8 mouse cellular contexts compared by ENCODE assay signal in the genomic region with DNA sequence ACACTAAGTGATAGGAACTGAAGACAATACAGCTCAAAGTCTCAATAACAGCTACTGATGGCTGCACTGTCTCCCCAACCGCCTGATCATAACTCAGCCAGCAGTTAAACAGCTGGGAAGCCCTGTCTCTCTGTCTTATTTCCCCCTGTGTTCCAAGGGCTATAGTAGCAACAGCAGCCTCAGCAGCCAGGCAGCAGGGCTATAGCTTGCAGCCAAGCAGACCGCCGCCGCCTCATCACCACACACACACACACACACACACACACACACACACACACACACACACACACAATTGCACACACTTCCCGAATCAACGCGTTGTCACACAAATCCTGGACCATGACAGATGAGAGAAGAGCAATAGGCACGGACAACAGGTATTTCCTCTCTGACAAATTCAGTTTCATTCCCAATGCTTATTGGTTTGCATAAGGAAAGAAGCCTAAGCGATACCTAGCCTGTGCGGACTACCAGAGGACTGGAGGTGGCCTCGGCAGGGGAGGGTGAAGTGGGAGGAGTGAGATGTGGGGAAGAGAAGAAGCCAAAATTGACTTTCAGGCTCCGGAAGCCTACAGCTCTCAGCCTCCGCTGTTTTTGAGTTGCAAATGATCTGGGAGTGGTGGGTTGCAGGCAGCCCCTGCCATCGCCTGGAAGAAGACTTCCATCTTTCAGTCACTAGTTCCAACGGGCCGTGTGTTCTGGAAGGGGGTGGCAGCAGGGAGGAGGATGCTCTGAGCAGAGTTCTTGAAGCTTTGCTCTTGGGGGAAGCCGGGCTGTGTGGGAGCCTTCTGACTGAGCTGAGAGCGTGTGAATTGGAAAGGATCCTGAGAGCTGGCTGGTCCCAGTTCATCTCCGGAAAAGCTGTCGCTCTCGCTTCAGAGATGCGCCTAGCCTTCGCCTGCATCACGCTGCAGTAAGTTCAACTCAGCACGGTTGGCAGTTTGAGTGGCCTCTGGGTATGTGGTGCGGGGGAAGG.
DNase-seq lines count a peak whose midpoint lies in the region; ATAC-seq lines count a peak whose summit lies in the region.

No protein-coding gene starts in this region.

- WGBS in hindbrain, embryonic 16.5 days, result under 1% methylated on average over 25 of the region's 26 CpGs
- under 1% methylated on average over 26 of the region's 26 CpGs for WGBS in limb, embryonic 12.5 days
- WGBS in neural tube, embryonic 11.5 days, result under 1% methylated on average over 26 of the region's 26 CpGs

- no peaks in the 10 kb centered on the region for H3K9me3 ChIP-seq in hindbrain, embryonic 16.5 days (ENCODE audit: control insufficient read depth, low read length)
- no peaks in the 10 kb centered on the region for H3K9me3 ChIP-seq in limb, embryonic 12.5 days
- no peaks in the 10 kb centered on the region for H3K9me3 ChIP-seq in neural tube, embryonic 11.5 days (ENCODE audit: control insufficient read depth, low read length)

- no peaks in the 10 kb centered on the region; the same call in 1 of the 2 replicates for H3K4me1 ChIP-seq in hindbrain, embryonic 16.5 days (ENCODE audit: control insufficient read depth, insufficient read depth, low read depth, low read length)
- H3K4me1 ChIP-seq in limb, embryonic 12.5 days (replicated peaks), result peaks cover 8% of the 10 kb centered on the region
- H3K4me1 ChIP-seq in neural tube, embryonic 11.5 days (ENCODE audit: control insufficient read depth, insufficient read depth, low read length), result no peaks in the 10 kb centered on the region

- no peaks in the 10 kb centered on the region for H3K36me3 ChIP-seq in hindbrain, embryonic 16.5 days (ENCODE audit: control insufficient read depth, insufficient read depth, low read length)
- no peaks in the 10 kb centered on the region for H3K36me3 ChIP-seq in limb, embryonic 12.5 days
- no peaks in the 10 kb centered on the region for H3K36me3 ChIP-seq in neural tube, embryonic 11.5 days (ENCODE audit: control insufficient read depth, insufficient read depth, low read length)

- peak overlapping the region; percentile 60 for H3K4me3 ChIP-seq in hindbrain, embryonic 16.5 days (ENCODE audit: low read length)
- H3K4me3 ChIP-seq in limb, embryonic 12.5 days (replicated peaks), result peak overlapping the region; percentile 45
- H3K4me3 ChIP-seq in neural tube, embryonic 11.5 days (ENCODE audit: low read depth, low read length), result peak overlapping the region; percentile 45

- peak; percentile 92 for ATAC-seq in hindbrain, embryonic 16.5 days
- peak; percentile 63; the same call in 1 of the 2 replicates for ATAC-seq in limb, embryonic 12.5 days (ENCODE audit: insufficient number of reproducible peaks, insufficient read depth, low FRiP score, low TSS enrichment, low read depth)
- peak; percentile 72 for ATAC-seq in neural tube, embryonic 11.5 days (ENCODE audit: insufficient read depth, low FRiP score, low TSS enrichment)
- ATAC-seq in megakaryocyte-erythroid progenitor cell, adult 5-6 weeks (replicated peaks; ENCODE audit: low FRiP score, low TSS enrichment, poor library complexity, severe bottlenecking), result no peak

- peak overlapping the region; percentile 62 for H3K9ac ChIP-seq in hindbrain, embryonic 16.5 days (ENCODE audit: low read depth, low read length)
- H3K9ac ChIP-seq in limb, embryonic 12.5 days (replicated peaks), result peak overlapping the region; percentile 44
- H3K9ac ChIP-seq in neural tube, embryonic 11.5 days (ENCODE audit: low read length), result peak overlapping the region; percentile 45

- peak overlapping the region; percentile 81 for H3K27ac ChIP-seq in hindbrain, embryonic 16.5 days (ENCODE audit: low read depth, low read length)
- H3K27ac ChIP-seq in limb, embryonic 12.5 days, result no peak overlapping the region
- no peak overlapping the region for H3K27ac ChIP-seq in neural tube, embryonic 11.5 days (ENCODE audit: low read depth, low read length)

- no peaks in the 10 kb centered on the region for H3K27me3 ChIP-seq in hindbrain, embryonic 16.5 days (replicated peaks; ENCODE audit: control insufficient read depth, insufficient read depth, low read length)
- peaks cover 17% of the 10 kb centered on the region for H3K27me3 ChIP-seq in limb, embryonic 12.5 days
- H3K27me3 ChIP-seq in neural tube, embryonic 11.5 days (ENCODE audit: control insufficient read depth, insufficient read depth, low read length), result no peaks in the 10 kb centered on the region

- H3K4me2 ChIP-seq in hindbrain, embryonic 16.5 days (ENCODE audit: low read length), result peak overlapping the region; percentile 93
- H3K4me2 ChIP-seq in limb, embryonic 12.5 days, result peak overlapping the region; percentile 93
- H3K4me2 ChIP-seq in neural tube, embryonic 11.5 days (ENCODE audit: low read depth), result peak overlapping the region; percentile 92

- DNase-seq in WW6 (ENCODE audit: low read depth, low spot score), result peak; percentile 31
- DNase-seq in cerebellum, postnatal 10 days, result peak; percentile 63
- DNase-seq in frontal cortex, postnatal 14 days (ENCODE audit: low spot score in 2 of 2), result peak; percentile 69 to 75
- DNase-seq in neural tube, embryonic 11.5 days (ENCODE audit: low spot score), result peak; percentile 64
- DNase-seq in natural killer cell, adult 2 months (ENCODE audit: low spot score in 2 of 2), result no peak

Comparison
In these comparisons a context has a peak if more than half of its experiments do, and no peak if none do; other contexts are left out.
1. DNase-seq: peak in WW6 (single experiment), cerebellum, postnatal 10 days (2 of 2), frontal cortex, postnatal 14 days (2 of 2) and neural tube, embryonic 11.5 days (single experiment); none in natural killer cell, adult 2 months (0 of 2).
2. Peak in every context shown above with its lines, with median percentiles within 50 percentile points of each other: H3K4me2 ChIP-seq, H3K4me3 ChIP-seq and H3K9ac ChIP-seq.